In the genomic region with DNA sequence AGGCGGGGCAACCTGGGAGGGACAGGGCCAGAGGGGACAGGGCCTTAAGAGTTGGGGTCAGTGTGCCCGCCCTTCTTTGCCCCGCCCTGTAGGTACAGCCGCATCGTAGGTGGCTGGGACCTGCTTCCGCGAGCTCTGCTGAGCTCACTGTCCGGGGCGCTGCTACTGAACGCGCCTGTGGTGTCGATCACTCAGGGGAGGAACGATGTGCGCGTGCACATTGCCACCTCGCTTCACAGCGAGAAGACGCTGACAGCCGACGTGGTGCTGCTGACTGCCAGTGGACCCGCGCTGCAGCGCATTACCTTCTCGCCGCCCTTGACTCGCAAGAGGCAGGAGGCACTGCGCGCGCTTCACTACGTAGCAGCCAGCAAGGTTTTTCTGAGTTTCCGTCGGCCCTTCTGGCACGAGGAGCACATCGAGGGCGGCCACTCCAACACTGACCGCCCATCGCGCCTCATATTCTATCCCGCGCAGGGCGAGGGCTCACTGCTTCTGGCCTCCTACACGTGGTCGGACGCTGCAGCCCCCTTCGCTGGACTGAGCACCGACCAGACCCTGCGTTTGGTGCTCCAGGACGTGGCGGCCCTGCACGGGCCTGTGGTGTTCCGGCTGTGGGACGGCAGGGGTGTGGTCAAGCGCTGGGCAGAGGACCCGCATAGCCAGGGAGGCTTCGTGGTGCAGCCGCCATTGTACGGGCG, we compare ENCODE assay signal across 8 mouse cellular contexts. TPM values are rescaled to one million over a fixed set of nuclear protein-coding genes. Genes with fewer than 3 reads are reported as not detected.
A peak's percentile ranks its signal among the peaks of the same experiment; 100 is the strongest.
DNase-seq lines count a peak whose midpoint lies in the region; ATAC-seq and TF ChIP-seq lines count a peak whose summit lies in the region.

No protein-coding gene starts in this region.

- H3K9me3 ChIP-seq in heart, embryonic 14.5 days (ENCODE audit: control insufficient read depth, low read length) = no peaks in the 10 kb centered on the region

- peak overlapping the region; percentile 70 for H3K4me2 ChIP-seq in heart, embryonic 14.5 days (ENCODE audit: low read length)

- no peak for TF ChIP-seq CTCF in small intestine, adult 2 months (IDR thresholded peaks at IDR 0.05; ENCODE audit: extremely low read depth, insufficient read length, insufficient replicate concordance, low read depth, low read length)

- H3K4me1 ChIP-seq in heart, embryonic 14.5 days (ENCODE audit: control insufficient read depth in 2 of 2, insufficient read depth in 2 of 2, low read length in 2 of 2) = peaks cover 12% of the 10 kb centered on the region in 2 experiments
- peaks cover 21% of the 10 kb centered on the region for H3K4me1 ChIP-seq in small intestine, adult 2 months (ENCODE audit: control insufficient read depth, insufficient read depth, insufficient read length, low read length)

- H3K27me3 ChIP-seq in heart, embryonic 14.5 days (ENCODE audit: control insufficient read depth, insufficient read depth, low read length) = peaks cover 13% of the 10 kb centered on the region
- H3K27me3 ChIP-seq in small intestine, adult 2 months (ENCODE audit: control insufficient read depth, insufficient read depth, low read length) = no peaks in the 10 kb centered on the region

- H3K27ac ChIP-seq in heart, embryonic 14.5 days (replicated peaks in 1 of 2; ENCODE audit: control insufficient read depth in 1 of 2, insufficient read depth in 1 of 2, low read depth in 2 of 2, low read length in 2 of 2) = no peak overlapping the region
- H3K27ac ChIP-seq in small intestine, adult 2 months (ENCODE audit: insufficient read depth, low read depth, low read length) = no peak overlapping the region

- peak overlapping the region; percentile 60 for H3K9ac ChIP-seq in heart, embryonic 14.5 days (ENCODE audit: low read length)

- peak overlapping the region; percentile 28 to 35 for H3K4me3 ChIP-seq in heart, embryonic 14.5 days (ENCODE audit: control insufficient read depth in 1 of 2, insufficient read depth in 1 of 2, low read depth in 1 of 2, low read length in 2 of 2)
- peak overlapping the region; percentile 46 for H3K4me3 ChIP-seq in small intestine, adult 2 months (ENCODE audit: low read depth, low read length)

- WGBS in heart, embryonic 14.5 days = 2% methylated on average over 58 of the region's 58 CpGs
- WGBS in small intestine, adult 2 months = 5% methylated on average over 58 of the region's 58 CpGs

- peak; percentile 12; the same call in 1 of the 2 replicates for ATAC-seq in heart, embryonic 14.5 days (ENCODE audit: insufficient number of reproducible peaks, insufficient read depth, low FRiP score, low read depth)
- peak; percentile 56 for ATAC-seq in megakaryocyte progenitor cell, adult 5-6 weeks (replicated peaks; ENCODE audit: poor library complexity)

- peaks cover 44% of the 10 kb centered on the region for H3K36me3 ChIP-seq in heart, embryonic 14.5 days (ENCODE audit: control insufficient read depth, insufficient read depth, low read length)
- peaks cover 33% of the 10 kb centered on the region for H3K36me3 ChIP-seq in small intestine, adult 2 months (ENCODE audit: control insufficient read depth, insufficient read depth, low read length)

- TF ChIP-seq POLR2A in small intestine, adult 2 months (IDR thresholded peaks at IDR 0.05; ENCODE audit: low read depth, low read length) = no peak

- peak; percentile 54 to 57 for DNase-seq in layer of hippocampus, postnatal 36 days
- DNase-seq in layer of hippocampus, postnatal 25 days (ENCODE audit: extremely low spot score in 1 of 2, low spot score in 1 of 2) = no peak
- DNase-seq in brain, adult 2 months (ENCODE audit: low read depth, low spot score) = peak; percentile 73
- DNase-seq in kidney, postnatal 4 days = peak; percentile 63 to 76
- no peak for DNase-seq in urinary bladder, postnatal 25 days (ENCODE audit: low spot score)

RNA-seq across cellular contexts. Expression of gene Akt1s1, which starts 9.2 kb away (rescaled TPM):
- 10 to 100 TPM; 78.8 to 80.6 TPM for total RNA-seq in layer of hippocampus, postnatal 36 days (2021)
- total RNA-seq in layer of hippocampus, postnatal 25 days (2021) = 10 to 100 TPM; 76.1 to 79.5 TPM
- polyA plus RNA-seq in heart, embryonic 14.5 days (2014; fragmentation: Nextera tagmentation; extraction: Ambion mirVana) = 33.4 and 61.6 TPM in 2 replicates
- total RNA-seq in megakaryocyte progenitor cell, adult 5-6 weeks (2015) = 8.0 and 10.4 TPM in 2 replicates
- total RNA-seq in megakaryocyte progenitor cell, adult 5-6 weeks (2017) = 23.9 and 24.9 TPM in 2 replicates
- 180 and 283 TPM in 2 replicates for polyA plus RNA-seq in small intestine, adult 2 months (2012; rRNA removed)

RNA-seq across cellular contexts. Expression of gene Tbc1d17, which starts 9.2 kb away (rescaled TPM):
- 10 to 100 TPM; 63.7 to 64.6 TPM for total RNA-seq in layer of hippocampus, postnatal 36 days (2021)
- 10 to 100 TPM; 59.0 to 61.0 TPM for total RNA-seq in layer of hippocampus, postnatal 25 days (2021)
- polyA plus RNA-seq in heart, embryonic 14.5 days (2014; fragmentation: Nextera tagmentation; extraction: Ambion mirVana) = 44.5 and 53.5 TPM in 2 replicates
- 15.2 and 19.2 TPM in 2 replicates for total RNA-seq in megakaryocyte progenitor cell, adult 5-6 weeks (2015)
- total RNA-seq in megakaryocyte progenitor cell, adult 5-6 weeks (2017) = 13.6 and 13.8 TPM in 2 replicates
- polyA plus RNA-seq in small intestine, adult 2 months (2012; rRNA removed) = 32.1 and 63.2 TPM in 2 replicates

RNA-seq across cellular contexts. Expression of gene Pnkp, which starts 17.3 kb away (rescaled TPM):
- total RNA-seq in layer of hippocampus, postnatal 36 days (2021) = 10 to 100 TPM; 27.1 to 27.2 TPM
- 10 to 100 TPM; 31.1 to 34.0 TPM for total RNA-seq in layer of hippocampus, postnatal 25 days (2021)
- polyA plus RNA-seq in heart, embryonic 14.5 days (2014; fragmentation: Nextera tagmentation; extraction: Ambion mirVana) = 19.4 and 22.7 TPM in 2 replicates
- 43.4 and 49.9 TPM in 2 replicates for total RNA-seq in megakaryocyte progenitor cell, adult 5-6 weeks (2015)
- 60.7 and 69.8 TPM in 2 replicates for total RNA-seq in megakaryocyte progenitor cell, adult 5-6 weeks (2017)
- polyA plus RNA-seq in small intestine, adult 2 months (2012; rRNA removed) = 36.9 and 84.2 TPM in 2 replicates

RNA-seq across cellular contexts. Expression of gene Atf5, which starts 23.2 kb away (rescaled TPM):
- 10 to 100 TPM; 26.3 to 28.9 TPM for total RNA-seq in layer of hippocampus, postnatal 36 days (2021)
- total RNA-seq in layer of hippocampus, postnatal 25 days (2021) = 10 to 100 TPM; 26.7 to 31.2 TPM
- polyA plus RNA-seq in heart, embryonic 14.5 days (2014; fragmentation: Nextera tagmentation; extraction: Ambion mirVana) = 1.8 and 1.9 TPM in 2 replicates
- 4.0 and 4.8 TPM in 2 replicates for total RNA-seq in megakaryocyte progenitor cell, adult 5-6 weeks (2015)
- 1.5 and 1.9 TPM in 2 replicates for total RNA-seq in megakaryocyte progenitor cell, adult 5-6 weeks (2017)
- 83.9 and 102 TPM in 2 replicates for polyA plus RNA-seq in small intestine, adult 2 months (2012; rRNA removed)

RNA-seq across cellular contexts. Expression of gene Il4i1, which starts 23.5 kb away (rescaled TPM):
- 1 to 10 TPM; 1.1 to 2.5 TPM for total RNA-seq in layer of hippocampus, postnatal 36 days (2021)
- total RNA-seq in layer of hippocampus, postnatal 25 days (2021) = 1 to 10 TPM; 1.4 to 2.4 TPM
- 0.77 and 0.91 TPM in 2 replicates for polyA plus RNA-seq in heart, embryonic 14.5 days (2014; fragmentation: Nextera tagmentation; extraction: Ambion mirVana)
- 0.17 and 1.0 TPM in 2 replicates for total RNA-seq in megakaryocyte progenitor cell, adult 5-6 weeks (2015)
- total RNA-seq in megakaryocyte progenitor cell, adult 5-6 weeks (2017) = 0.17 and 0.25 TPM in 2 replicates
- polyA plus RNA-seq in small intestine, adult 2 months (2012; rRNA removed) = 8.0 and 13.8 TPM in 2 replicates

Comparison
In these comparisons a context has a peak if more than half of its experiments do, and no peak if none do; other contexts are left out.
1. DNase-seq: peak in layer of hippocampus, postnatal 36 days (2 of 2), brain, adult 2 months (single experiment) and kidney, postnatal 4 days (2 of 2); none in layer of hippocampus, postnatal 25 days (0 of 2) and urinary bladder, postnatal 25 days (single experiment).